Mouse (Mus musculus): Measurements from ENCODE around the gene Stk39. TPM values are rescaled to one million over a fixed set of nuclear protein-coding genes. Genes with fewer than 3 reads are reported as not detected.

Stk39 gene
- total and polyA plus RNA-seq, 2 experiments, result 0.54 to 1.7 TPM

DNA sequence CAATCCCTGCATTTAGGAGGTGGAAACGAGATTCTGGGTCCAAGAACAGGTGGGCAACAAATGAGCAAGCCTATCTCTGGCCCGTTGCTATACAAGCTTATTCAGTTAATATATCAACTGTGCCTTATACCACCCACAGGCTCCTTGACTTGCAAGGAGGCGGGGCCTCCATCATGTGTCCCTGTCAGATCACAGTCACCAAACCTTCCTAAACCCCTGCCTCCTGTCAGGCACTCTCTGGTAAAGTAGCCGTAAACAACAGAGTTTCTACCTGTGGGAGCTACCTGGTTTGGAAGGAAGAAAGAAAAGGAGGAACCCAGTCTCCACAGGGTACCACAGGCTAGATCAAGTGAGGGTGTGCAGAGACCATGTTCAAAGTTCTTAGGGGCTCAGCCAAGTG lies 90.2 kb downstream of the Stk39 start:
- peaks cover 5% of the 10 kb centered on the region for H3K4me1 ChIP-seq (ENCODE audit: control insufficient read depth, insufficient read depth, low read length)
- no peak overlapping the region for H3K27ac ChIP-seq (replicated peaks; ENCODE audit: insufficient read depth, low read depth, low read length)
- H3K9ac ChIP-seq (ENCODE audit: low read depth, low read length), result no peak overlapping the region
- no peak for DNase-seq (ENCODE audit: extremely low read depth, low read depth, low spot score)
- H3K4me3 ChIP-seq (ENCODE audit: insufficient read depth, low read depth, low read length), result no peak overlapping the region
- no peaks in the 10 kb centered on the region for H3K36me3 ChIP-seq (ENCODE audit: control insufficient read depth, insufficient read depth, low read length)
- H3K79me2 ChIP-seq (ENCODE audit: control insufficient read depth, insufficient read depth, low read length), result no peaks in the 10 kb centered on the region
- H3K27me3 ChIP-seq (ENCODE audit: control insufficient read depth, insufficient read depth, low read length), result no peaks in the 10 kb centered on the region
- 85% methylated on average over 4 of the region's 4 CpGs for WGBS
- TF ChIP-seq POLR2A (IDR thresholded peaks at IDR 0.05; ENCODE audit: extremely low read depth, insufficient read depth, low read length) (no peak), CTCF (IDR thresholded peaks at IDR 0.05; ENCODE audit: low read depth, low read length) (no peak)

DNA sequence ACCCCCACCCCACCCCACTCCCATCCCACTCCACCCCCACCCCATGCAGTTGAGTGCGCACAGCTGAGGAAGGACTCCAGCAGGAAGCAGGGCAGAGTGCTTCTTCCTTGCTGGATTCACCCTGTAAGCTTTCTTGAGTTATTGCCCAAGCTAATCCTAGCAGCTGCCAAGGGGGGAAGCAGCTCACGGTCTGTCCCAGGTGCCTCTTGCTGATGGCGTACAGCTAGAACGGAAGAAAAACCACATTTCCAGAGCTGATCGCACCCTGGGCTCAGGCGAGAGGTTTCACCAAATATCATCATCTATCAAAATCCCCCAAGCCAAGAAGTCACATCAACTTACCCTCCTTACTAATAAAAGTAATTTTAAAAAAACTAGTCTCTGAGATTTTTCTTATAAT lies 90.9 kb downstream of the Stk39 start:
- Histone ChIP-seq H3K4me3 (ENCODE audit: insufficient read depth, low read depth, low read length) (no peak overlapping the region), H3K9ac (ENCODE audit: low read depth, low read length) (no peak overlapping the region), H3K27ac (replicated peaks; ENCODE audit: insufficient read depth, low read depth, low read length) (no peak overlapping the region), H3K27me3 (ENCODE audit: control insufficient read depth, insufficient read depth, low read length) (no peaks in the 10 kb centered on the region), H3K4me1 (ENCODE audit: control insufficient read depth, insufficient read depth, low read length) (peaks cover 6% of the 10 kb centered on the region), H3K79me2 (ENCODE audit: control insufficient read depth, insufficient read depth, low read length) (no peaks in the 10 kb centered on the region), H3K36me3 (ENCODE audit: control insufficient read depth, insufficient read depth, low read length) (no peaks in the 10 kb centered on the region)
- DNase-seq (ENCODE audit: extremely low read depth, low read depth, low spot score), result no peak
- 79% methylated on average over 6 of the region's 6 CpGs for WGBS
- TF ChIP-seq POLR2A (IDR thresholded peaks at IDR 0.05; ENCODE audit: extremely low read depth, insufficient read depth, low read length) (no peak), CTCF (IDR thresholded peaks at IDR 0.05; ENCODE audit: low read depth, low read length) (no peak)

DNA sequence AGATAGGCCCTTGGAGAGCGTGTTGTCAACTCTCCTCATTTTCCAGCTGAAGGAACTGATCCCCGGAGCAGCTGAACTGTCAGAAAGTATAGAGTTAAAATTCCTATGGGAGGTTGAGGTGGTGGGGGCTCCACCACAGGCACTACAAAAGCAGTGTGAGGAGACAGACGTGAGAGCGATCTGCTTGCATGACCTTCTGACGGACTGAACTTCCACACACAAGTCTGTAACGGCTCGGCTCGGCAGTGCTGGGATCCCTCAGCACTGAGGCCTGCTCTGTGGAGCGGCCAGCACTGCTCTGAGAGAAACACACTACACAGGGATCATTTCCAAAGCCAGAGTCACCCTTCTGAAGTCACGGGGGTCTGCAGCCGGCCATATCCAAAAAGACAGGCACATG lies 92.4 kb downstream of the Stk39 start:
- H3K27ac ChIP-seq (replicated peaks; ENCODE audit: insufficient read depth, low read depth, low read length), result no peak overlapping the region
- H3K4me3 ChIP-seq (ENCODE audit: insufficient read depth, low read depth, low read length), result no peak overlapping the region
- H3K9ac ChIP-seq (ENCODE audit: low read depth, low read length), result no peak overlapping the region
- no peaks in the 10 kb centered on the region for H3K79me2 ChIP-seq (ENCODE audit: control insufficient read depth, insufficient read depth, low read length)
- no peak for DNase-seq (ENCODE audit: extremely low read depth, low read depth, low spot score)
- 75% methylated on average over 11 of the region's 11 CpGs for WGBS
- H3K36me3 ChIP-seq (ENCODE audit: control insufficient read depth, insufficient read depth, low read length), result no peaks in the 10 kb centered on the region
- H3K4me1 ChIP-seq (ENCODE audit: control insufficient read depth, insufficient read depth, low read length), result peaks cover 6% of the 10 kb centered on the region
- no peaks in the 10 kb centered on the region for H3K27me3 ChIP-seq (ENCODE audit: control insufficient read depth, insufficient read depth, low read length)
- no peak for TF ChIP-seq CTCF (IDR thresholded peaks at IDR 0.05; ENCODE audit: low read depth, low read length)

DNA sequence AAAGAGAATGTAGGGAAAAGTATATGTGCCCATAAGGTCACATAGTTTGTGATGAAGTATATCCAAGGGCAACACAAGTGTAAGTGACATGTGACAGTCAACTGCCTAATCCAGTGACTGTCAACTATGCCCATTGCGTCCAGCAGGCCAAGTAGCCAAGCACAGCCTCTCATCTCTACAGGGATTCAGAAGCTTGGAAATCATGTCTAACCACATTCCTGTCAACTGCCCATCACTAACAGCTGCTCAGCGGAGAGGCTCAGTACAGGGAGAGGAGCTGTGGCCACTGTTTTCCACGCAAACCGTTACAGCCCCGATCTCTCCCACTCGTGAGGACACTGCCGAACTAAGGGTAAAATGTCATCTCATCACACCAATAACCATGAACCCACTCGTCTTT lies 93.7 kb downstream of the Stk39 start:
- TF ChIP-seq POLR2A (IDR thresholded peaks at IDR 0.05; ENCODE audit: extremely low read depth, insufficient read depth, low read length) (no peak), CTCF (IDR thresholded peaks at IDR 0.05; ENCODE audit: low read depth, low read length) (no peak)
- WGBS, result 94% methylated on average over 8 of the region's 8 CpGs
- H3K27ac ChIP-seq (replicated peaks; ENCODE audit: insufficient read depth, low read depth, low read length), result no peak overlapping the region

DNA sequence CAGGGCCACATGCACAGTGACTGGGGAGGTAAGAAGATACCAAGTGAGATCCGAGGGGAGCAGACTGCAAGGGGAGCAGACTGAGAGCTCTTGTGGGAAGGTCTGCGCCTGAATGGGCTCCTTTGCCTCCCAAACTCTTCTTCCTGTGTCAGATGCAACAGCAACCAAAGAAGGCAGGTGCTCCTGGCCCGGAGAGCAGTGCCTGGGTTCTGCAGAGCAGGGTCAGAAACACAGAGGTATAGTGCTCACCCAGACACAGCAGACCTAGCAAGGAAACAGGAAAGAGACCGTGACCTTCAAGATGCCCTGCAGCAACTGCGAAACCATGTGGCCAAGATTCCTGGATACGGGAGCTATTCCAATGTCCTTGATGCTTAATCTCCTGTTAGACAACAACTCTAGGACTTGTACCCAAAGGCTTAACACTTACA lies 94.8 kb downstream of the Stk39 start:
- no peak for DNase-seq (ENCODE audit: extremely low read depth, low read depth, low spot score)
- H3K27me3 ChIP-seq (ENCODE audit: control insufficient read depth, insufficient read depth, low read length), result no peaks in the 10 kb centered on the region
- no peaks in the 10 kb centered on the region for H3K79me2 ChIP-seq (ENCODE audit: control insufficient read depth, insufficient read depth, low read length)
- no peak overlapping the region for H3K27ac ChIP-seq (replicated peaks; ENCODE audit: insufficient read depth, low read depth, low read length)
- no peak overlapping the region for H3K4me3 ChIP-seq (ENCODE audit: insufficient read depth, low read depth, low read length)
- no peak overlapping the region for H3K9ac ChIP-seq (ENCODE audit: low read depth, low read length)
- no peaks in the 10 kb centered on the region for H3K36me3 ChIP-seq (ENCODE audit: control insufficient read depth, insufficient read depth, low read length)
- WGBS, result 78% methylated on average over 6 of the region's 6 CpGs
- TF ChIP-seq CTCF (IDR thresholded peaks at IDR 0.05; ENCODE audit: low read depth, low read length), result no peak
- no peak for TF ChIP-seq POLR2A (IDR thresholded peaks at IDR 0.05; ENCODE audit: extremely low read depth, insufficient read depth, low read length)
- peaks cover 4% of the 10 kb centered on the region; the same call in 1 of the 2 replicates for H3K4me1 ChIP-seq (ENCODE audit: control insufficient read depth, insufficient read depth, low read length)

More for the DNA sequence above, 93.7 kb downstream of the Stk39 start:
- H3K4me1 ChIP-seq (ENCODE audit: control insufficient read depth, insufficient read depth, low read length), result peaks cover 6% of the 10 kb centered on the region
- H3K9ac ChIP-seq (ENCODE audit: low read depth, low read length), result no peak overlapping the region
- H3K27me3 ChIP-seq (ENCODE audit: control insufficient read depth, insufficient read depth, low read length), result no peaks in the 10 kb centered on the region
- no peak overlapping the region for H3K4me3 ChIP-seq (ENCODE audit: insufficient read depth, low read depth, low read length)
- no peaks in the 10 kb centered on the region for H3K36me3 ChIP-seq (ENCODE audit: control insufficient read depth, insufficient read depth, low read length)
- DNase-seq (ENCODE audit: extremely low read depth, low read depth, low spot score), result no peak
- H3K79me2 ChIP-seq (ENCODE audit: control insufficient read depth, insufficient read depth, low read length), result no peaks in the 10 kb centered on the region

DNA sequence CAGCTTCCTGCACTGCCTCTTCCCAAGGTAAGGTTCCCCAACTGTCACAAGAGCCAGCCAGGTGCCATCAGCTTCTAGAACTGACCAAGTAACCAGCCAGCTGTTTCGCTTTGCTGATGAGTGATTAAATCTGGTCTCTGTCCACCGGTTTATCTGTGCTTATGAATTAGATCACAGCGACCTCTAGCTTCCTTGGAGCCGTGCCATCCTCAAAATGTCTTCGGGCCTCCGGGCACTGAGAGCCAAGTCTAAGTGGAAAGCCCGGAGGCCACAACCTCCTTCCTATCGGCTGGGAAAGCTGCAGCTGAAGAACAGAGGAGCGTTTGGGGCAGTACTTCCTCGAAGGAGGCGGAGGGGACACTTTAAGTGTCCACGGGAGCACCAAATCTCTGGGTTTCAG lies 95.4 kb downstream of the Stk39 start:
- H3K9ac ChIP-seq (ENCODE audit: low read depth, low read length), result no peak overlapping the region
- H3K27me3 ChIP-seq (ENCODE audit: control insufficient read depth, insufficient read depth, low read length), result no peaks in the 10 kb centered on the region
- no peak overlapping the region for H3K4me3 ChIP-seq (ENCODE audit: insufficient read depth, low read depth, low read length)
- DNase-seq (ENCODE audit: extremely low read depth, low read depth, low spot score), result peak; percentile 24
- H3K36me3 ChIP-seq (ENCODE audit: control insufficient read depth, insufficient read depth, low read length), result no peaks in the 10 kb centered on the region
- 64% methylated on average over 12 of the region's 12 CpGs for whole genome bisulfite sequencing
- no peak overlapping the region for H3K27ac ChIP-seq (replicated peaks; ENCODE audit: insufficient read depth, low read depth, low read length)
- H3K4me1 ChIP-seq (ENCODE audit: control insufficient read depth, insufficient read depth, low read length), result peaks cover 2% of the 10 kb centered on the region; the same call in 1 of the 2 replicates
- H3K79me2 ChIP-seq (ENCODE audit: control insufficient read depth, insufficient read depth, low read length), result no peaks in the 10 kb centered on the region
- no peak for TF ChIP-seq CTCF (IDR thresholded peaks at IDR 0.05; ENCODE audit: low read depth, low read length)
- TF ChIP-seq POLR2A (IDR thresholded peaks at IDR 0.05; ENCODE audit: extremely low read depth, insufficient read depth, low read length), result no peak
